In genomic region chr15:78948883-78949282, GRCm38 (mm10) we compare ENCODE assay signal across 13 mouse cellular contexts. TPM values are rescaled to one million over a fixed set of nuclear protein-coding genes. Genes with fewer than 3 reads are reported as not detected.
DNase-seq lines count a peak whose midpoint lies in the region; ATAC-seq and TF ChIP-seq lines count a peak whose summit lies in the region.
"Had no signal": no experiment of that assay in that cellular context is flagged by ENCODE, and none has a peak within 500 bp of the region (broad histone marks: within the 10 kb centered on the region; RNA-seq: fewer than 3 reads in every experiment).

No protein-coding gene starts in this region.

- no peak for TF ChIP-seq EP300 in heart, adult 2 months (IDR thresholded peaks at IDR 0.05; ENCODE audit: insufficient read depth, low read depth, low read length)

- peak overlapping the region; percentile 75; the same call in 1 of the 2 replicates for H3K4me2 ChIP-seq in kidney, embryonic 15.5 days
- peak overlapping the region; percentile 76 for H3K4me2 ChIP-seq in forebrain, postnatal 0 days (ENCODE audit: low read depth)
- H3K4me2 ChIP-seq in limb, embryonic 15.5 days, result peak overlapping the region; percentile 83; the same call in 1 of the 2 replicates
- peak overlapping the region; percentile 73 for H3K4me2 ChIP-seq in neural tube, embryonic 15.5 days

- H3K4me1 ChIP-seq in kidney, embryonic 15.5 days, result peaks cover 24% of the 10 kb centered on the region
- H3K4me1 ChIP-seq in forebrain, postnatal 0 days (ENCODE audit: insufficient read depth), result peaks cover 11% of the 10 kb centered on the region; the same call in 1 of the 2 replicates
- peaks cover 16% of the 10 kb centered on the region for H3K4me1 ChIP-seq in limb, embryonic 15.5 days
- peaks cover 24% of the 10 kb centered on the region for H3K4me1 ChIP-seq in neural tube, embryonic 15.5 days
- H3K4me1 ChIP-seq in heart, adult 2 months (ENCODE audit: control insufficient read depth, insufficient read depth, low read length), result no peaks in the 10 kb centered on the region; the same call in 1 of the 2 replicates

- ATAC-seq in kidney, embryonic 15.5 days (replicated peaks; ENCODE audit: low FRiP score), result no peak
- no peak for ATAC-seq in forebrain, postnatal 0 days
- ATAC-seq in limb, embryonic 15.5 days (ENCODE audit: insufficient number of reproducible peaks, low FRiP score, low TSS enrichment, low read depth), result no peak
- no peak for ATAC-seq in neural tube, embryonic 15.5 days (ENCODE audit: low FRiP score)

- no peak overlapping the region for H3K4me3 ChIP-seq in kidney, embryonic 15.5 days (replicated peaks)
- H3K4me3 ChIP-seq in forebrain, postnatal 0 days (ENCODE audit: low read depth, low read length), result peak overlapping the region; percentile 77
- no peak overlapping the region for H3K4me3 ChIP-seq in limb, embryonic 15.5 days
- peak overlapping the region; percentile 65 for H3K4me3 ChIP-seq in neural tube, embryonic 15.5 days (replicated peaks)
- no peak overlapping the region for H3K4me3 ChIP-seq in heart, adult 2 months

- peaks cover 6% of the 10 kb centered on the region for H3K27me3 ChIP-seq in kidney, embryonic 15.5 days
- no peaks in the 10 kb centered on the region for H3K27me3 ChIP-seq in forebrain, postnatal 0 days (ENCODE audit: insufficient read depth, low read length)
- H3K27me3 ChIP-seq in limb, embryonic 15.5 days, result no peaks in the 10 kb centered on the region
- 0 out of 2 replicates have a peak, but pooled peaks cover 3% of the 10 kb centered on the region for H3K27me3 ChIP-seq in neural tube, embryonic 15.5 days (replicated peaks)
- H3K27me3 ChIP-seq in heart, adult 2 months (ENCODE audit: control insufficient read depth, insufficient read depth, low read length), result no peaks in the 10 kb centered on the region

- no peak for TF ChIP-seq CTCF in forebrain, postnatal 0 days (IDR thresholded peaks at IDR 0.05; ENCODE audit: low read depth)
- no peak for TF ChIP-seq CTCF in heart, adult 2 months (IDR thresholded peaks at IDR 0.05)

- no peaks in the 10 kb centered on the region for H3K79me2 ChIP-seq in heart, adult 2 months (replicated peaks; ENCODE audit: control insufficient read depth, insufficient read depth, low read length)

- H3K36me3 ChIP-seq in kidney, embryonic 15.5 days, result no peaks in the 10 kb centered on the region
- peaks cover 14% of the 10 kb centered on the region; the same call in 1 of the 2 replicates for H3K36me3 ChIP-seq in forebrain, postnatal 0 days (ENCODE audit: insufficient read depth)
- H3K36me3 ChIP-seq in limb, embryonic 15.5 days, result no peaks in the 10 kb centered on the region
- H3K36me3 ChIP-seq in neural tube, embryonic 15.5 days, result peaks cover 8% of the 10 kb centered on the region; the same call in 1 of the 2 replicates
- no peaks in the 10 kb centered on the region for H3K36me3 ChIP-seq in heart, adult 2 months (ENCODE audit: control insufficient read depth, insufficient read depth, low read length)

- no peak overlapping the region for H3K27ac ChIP-seq in kidney, embryonic 15.5 days
- no peak overlapping the region for H3K27ac ChIP-seq in forebrain, postnatal 0 days (ENCODE audit: low read depth, low read length)
- no peak overlapping the region for H3K27ac ChIP-seq in limb, embryonic 15.5 days
- no peak overlapping the region for H3K27ac ChIP-seq in neural tube, embryonic 15.5 days (replicated peaks)
- no peak overlapping the region for H3K27ac ChIP-seq in heart, adult 2 months
- H3K27ac ChIP-seq: kidney, postnatal 0 days had no signal

- intact Hi-C loops in heart, adult 2 months (cut with DNase I), result no loop called here

- 96% methylated on average over 3 of the region's 3 CpGs for WGBS in kidney, embryonic 15.5 days
- WGBS in forebrain, postnatal 0 days, result 94% methylated on average over 3 of the region's 3 CpGs
- 96% methylated on average over 3 of the region's 3 CpGs for WGBS in limb, embryonic 15.5 days
- WGBS in neural tube, embryonic 15.5 days, result 96% methylated on average over 3 of the region's 3 CpGs
- 99% methylated on average over 3 of the region's 3 CpGs for WGBS in heart, adult 2 months

- no peaks in the 10 kb centered on the region for H3K9me3 ChIP-seq in kidney, embryonic 15.5 days (replicated peaks)
- H3K9me3 ChIP-seq in forebrain, postnatal 0 days (ENCODE audit: low read length), result no peaks in the 10 kb centered on the region
- H3K9me3 ChIP-seq in limb, embryonic 15.5 days, result no peaks in the 10 kb centered on the region
- no peaks in the 10 kb centered on the region for H3K9me3 ChIP-seq in neural tube, embryonic 15.5 days (replicated peaks)

- no peak for TF ChIP-seq POLR2A in heart, adult 2 months (IDR thresholded peaks at IDR 0.05; ENCODE audit: insufficient read depth, low read depth, low read length)

- DNase-seq in kidney, postnatal 25 days, result no peak
- DNase-seq in forebrain, postnatal 0 days, result no peak
- DNase-seq in heart, adult 2 months, result no peak
- DNase-seq in spleen, postnatal 36 days (ENCODE audit: low spot score in 2 of 2), result no peak
- DNase-seq in thymus, adult 18-20 months, result no peak
- DNase-seq: B cell, adult 2 months; gastrocnemius, postnatal 14 days; heart, postnatal 10 days; lung, adult 18-20 months had no signal

- H3K9ac ChIP-seq in kidney, embryonic 15.5 days, result no peak overlapping the region
- H3K9ac ChIP-seq in forebrain, postnatal 0 days, result no peak overlapping the region
- no peak overlapping the region for H3K9ac ChIP-seq in limb, embryonic 15.5 days
- peak overlapping the region; percentile 67; the same call in 1 of the 2 replicates for H3K9ac ChIP-seq in neural tube, embryonic 15.5 days (replicated peaks)
- no peak overlapping the region for H3K9ac ChIP-seq in heart, adult 2 months (ENCODE audit: low read depth, low read length)

RNA-seq across cellular contexts. Expression of gene Triobp, which starts 1.4 kb away (rescaled TPM):
- 62.9 and 66.6 TPM in 2 replicates for polyA plus RNA-seq in kidney, embryonic 15.5 days (2015; fragmentation: Nextera tagmentation; extraction: Ambion mirVana)
- total RNA-seq in forebrain, postnatal 0 days (2014; rRNA removed), result 36.7 and 40.5 TPM in 2 replicates
- 25.1 and 30.5 TPM in 2 replicates for polyA plus RNA-seq in forebrain, postnatal 0 days (2015; fragmentation: Nextera tagmentation; extraction: Ambion mirVana)
- polyA plus RNA-seq in limb, embryonic 15.5 days (2015; fragmentation: Nextera tagmentation; extraction: Ambion mirVana), result 54.8 and 59.2 TPM in 2 replicates
- polyA plus RNA-seq in neural tube, embryonic 15.5 days (2015; fragmentation: Nextera tagmentation; extraction: Ambion mirVana), result 30.6 and 39.7 TPM in 2 replicates
- 10 to 100 TPM; 24.4 to 30.9 TPM for total RNA-seq in heart, adult 2 months (2021)
- 22.0 and 26.7 TPM in 2 replicates for polyA plus RNA-seq in heart, adult 2 months (2012; rRNA removed)

RNA-seq across cellular contexts. Expression of gene Nol12, which starts 14.2 kb away (rescaled TPM):
- polyA plus RNA-seq in kidney, embryonic 15.5 days (2015; fragmentation: Nextera tagmentation; extraction: Ambion mirVana), result 54.6 and 58.9 TPM in 2 replicates
- 11.2 and 17.6 TPM in 2 replicates for total RNA-seq in forebrain, postnatal 0 days (2014; rRNA removed)
- 60.3 and 64.2 TPM in 2 replicates for polyA plus RNA-seq in forebrain, postnatal 0 days (2015; fragmentation: Nextera tagmentation; extraction: Ambion mirVana)
- 53.2 and 55.2 TPM in 2 replicates for polyA plus RNA-seq in limb, embryonic 15.5 days (2015; fragmentation: Nextera tagmentation; extraction: Ambion mirVana)
- polyA plus RNA-seq in neural tube, embryonic 15.5 days (2015; fragmentation: Nextera tagmentation; extraction: Ambion mirVana), result 63.0 and 63.2 TPM in 2 replicates
- total RNA-seq in heart, adult 2 months (2021), result 10 to 100 TPM; 13.8 to 17.4 TPM
- 9.9 and 13.1 TPM in 2 replicates for polyA plus RNA-seq in heart, adult 2 months (2012; rRNA removed)

RNA-seq across cellular contexts. Expression of gene Lgals1, which starts 22.4 kb away (rescaled TPM):
- 761 and 838 TPM in 2 replicates for polyA plus RNA-seq in kidney, embryonic 15.5 days (2015; fragmentation: Nextera tagmentation; extraction: Ambion mirVana)
- total RNA-seq in forebrain, postnatal 0 days (2014; rRNA removed), result 31.8 and 43.6 TPM in 2 replicates
- 63.2 and 99.4 TPM in 2 replicates for polyA plus RNA-seq in forebrain, postnatal 0 days (2015; fragmentation: Nextera tagmentation; extraction: Ambion mirVana)
- polyA plus RNA-seq in limb, embryonic 15.5 days (2015; fragmentation: Nextera tagmentation; extraction: Ambion mirVana), result 2,795 and 2,816 TPM in 2 replicates
- 218 and 380 TPM in 2 replicates for polyA plus RNA-seq in neural tube, embryonic 15.5 days (2015; fragmentation: Nextera tagmentation; extraction: Ambion mirVana)
- total RNA-seq in heart, adult 2 months (2021), result 100 to 1,000 TPM; 174 to 176 TPM
- 425 and 497 TPM in 2 replicates for polyA plus RNA-seq in heart, adult 2 months (2012; rRNA removed)

RNA-seq across cellular contexts. Expression of gene Pdxp, which starts 35.2 kb away (rescaled TPM):
- 13.7 and 15.0 TPM in 2 replicates for polyA plus RNA-seq in kidney, embryonic 15.5 days (2015; fragmentation: Nextera tagmentation; extraction: Ambion mirVana)
- total RNA-seq in forebrain, postnatal 0 days (2014; rRNA removed), result 263 and 283 TPM in 2 replicates
- 174 and 175 TPM in 2 replicates for polyA plus RNA-seq in forebrain, postnatal 0 days (2015; fragmentation: Nextera tagmentation; extraction: Ambion mirVana)
- polyA plus RNA-seq in limb, embryonic 15.5 days (2015; fragmentation: Nextera tagmentation; extraction: Ambion mirVana), result 13.0 and 15.0 TPM in 2 replicates
- 64.2 and 76.9 TPM in 2 replicates for polyA plus RNA-seq in neural tube, embryonic 15.5 days (2015; fragmentation: Nextera tagmentation; extraction: Ambion mirVana)
- under 1 TPM; 0.81 to 0.86 TPM for total RNA-seq in heart, adult 2 months (2021)
- polyA plus RNA-seq in heart, adult 2 months (2012; rRNA removed), result 2.0 and 2.9 TPM in 2 replicates

RNA-seq across cellular contexts. Expression of gene Sh3bp1, which starts 49.3 kb away (rescaled TPM):
- polyA plus RNA-seq in kidney, embryonic 15.5 days (2015; fragmentation: Nextera tagmentation; extraction: Ambion mirVana), result 34.4 and 41.6 TPM in 2 replicates
- total RNA-seq in forebrain, postnatal 0 days (2014; rRNA removed), result 2.0 and 6.4 TPM in 2 replicates
- 3.3 and 4.3 TPM in 2 replicates for polyA plus RNA-seq in forebrain, postnatal 0 days (2015; fragmentation: Nextera tagmentation; extraction: Ambion mirVana)
- 55.2 and 61.1 TPM in 2 replicates for polyA plus RNA-seq in limb, embryonic 15.5 days (2015; fragmentation: Nextera tagmentation; extraction: Ambion mirVana)
- polyA plus RNA-seq in neural tube, embryonic 15.5 days (2015; fragmentation: Nextera tagmentation; extraction: Ambion mirVana), result 3.7 and 16.9 TPM in 2 replicates
- 1 to 10 TPM; 2.6 to 3.3 TPM for total RNA-seq in heart, adult 2 months (2021)
- polyA plus RNA-seq in heart, adult 2 months (2012; rRNA removed), result 12.6 and 19.2 TPM in 2 replicates

Comparison
In these comparisons a context has a peak if more than half of its experiments do, and no peak if none do; other contexts are left out.
1. H3K4me3 ChIP-seq: peak in forebrain, postnatal 0 days (single experiment) and neural tube, embryonic 15.5 days (single experiment); none in kidney, embryonic 15.5 days (single experiment), limb, embryonic 15.5 days (single experiment) and heart, adult 2 months (single experiment).
2. Peak in every context shown above with its lines, with median percentiles within 50 percentile points of each other: H3K4me2 ChIP-seq.